Mouse (Mus musculus) layer of hippocampus, adult 2 months (tissue): ENCODE data around the gene Tmem116. TPM values are rescaled to one million over a fixed set of nuclear protein-coding genes. Genes with fewer than 3 reads are reported as not detected.
A peak's percentile ranks its signal among the peaks of the same experiment; 100 is the strongest.

Experiments used
- DNase-seq, 2 experiments: peaks; one replicate each; pipeline ENCODE4 v3.0.0; 2022; ENCODE audit warnings: low spot score in 2 of 2
- H3K27ac ChIP-seq: fragments of 200-600 bp; 2 replicates; pipeline ENCODE4 v1.8.1; 2022
- H3K4me3 ChIP-seq: fragments of 200-600 bp; 2 replicates; pipeline ENCODE4 v1.8.1; 2022; ENCODE audit warnings: mild to moderate bottlenecking
- CTCF ChIP-seq: fragments of 200-600 bp; conservative IDR thresholded peaks from 2 replicates; pipeline ENCODE4 v1.8.1; 2022; ENCODE audit warnings: antibody characterized with exemption, mild to moderate bottlenecking, moderate library complexity
- long read RNA-seq, 2 experiments: library from polyadenylated mRNA; stranded (forward); transcript quantifications; one replicate each; pipeline ENCODE4 v2.0.0; 2021; ENCODE audit warnings: borderline mapping rate in 2 of 2
- total RNA-seq, 2 experiments: library from RNA; stranded (reverse); gene quantifications; 2 replicates each; pipeline ENCODE4 v1.2.3; 2021

Gene Tmem116
- 1 to 10 TPM; 7.7 to 8.6 TPM for total RNA-seq
- long read RNA-seq, experiment 1, partial matches to known transcripts = 0 of 5 reads
- long read RNA-seq, experiment 1, other reads (novel, unspliced or antisense) = 5 of 5 reads
- long read RNA-seq, experiment 2, partial matches to known transcripts = 2 of 7 reads
- long read RNA-seq, experiment 2, other reads (novel, unspliced or antisense) = 5 of 7 reads

- Histone ChIP-seq H3K4me3 (peak within 1 kb of the TSS; percentile 88), H3K27ac (peak within 1 kb of the TSS; percentile 99)
- no peak for TF ChIP-seq CTCF
- DNase-seq = peak in 1 of 2 experiments; percentile 22
These were observed at the start of gene Tmem116 for GRCm38 (mm10) chr5:121451644-121452025. Gene Tmem116, plus strand, starts transcription at chr5:121451893.

GRCm38 (mm10) chr5:121407856-121408255 is 43.8 kb upstream of the Tmem116 start:
- no peak for TF ChIP-seq CTCF
- no peak overlapping the region for H3K4me3 ChIP-seq
- DNase-seq = no peak
- no peak overlapping the region for H3K27ac ChIP-seq

GRCm38 (mm10) chr5:121410975-121411374 is 40.7 kb upstream of the Tmem116 start:
- no peak for TF ChIP-seq CTCF
- Histone ChIP-seq H3K4me3 (no peak overlapping the region), H3K27ac (no peak overlapping the region)
- DNase-seq = no peak

GRCm38 (mm10) chr5:121420721-121421120 is 31.0 kb upstream of the Tmem116 start:
- no peak for DNase-seq
- no peak overlapping the region for H3K27ac ChIP-seq
- no peak overlapping the region for H3K4me3 ChIP-seq
- no peak for TF ChIP-seq CTCF

GRCm38 (mm10) chr5:121422787-121423186 is 28.9 kb upstream of the Tmem116 start:
- TF ChIP-seq CTCF = no peak
- DNase-seq = no peak
- H3K4me3 ChIP-seq = no peak overlapping the region

GRCm38 (mm10) chr5:121423297-121423696 is 28.4 kb upstream of the Tmem116 start:
- no peak for TF ChIP-seq CTCF
- DNase-seq = no peak
- H3K4me3 ChIP-seq = no peak overlapping the region
- peak overlapping the region; percentile 32; the same call in 1 of the 2 replicates for H3K27ac ChIP-seq

More at GRCm38 (mm10) chr5:121422787-121423186, 28.9 kb upstream of the Tmem116 start:
- no peak overlapping the region; the same call in 1 of the 2 replicates for H3K27ac ChIP-seq

- TF ChIP-seq CTCF = no peak
- DNase-seq = no peak
- no peak overlapping the region for H3K4me3 ChIP-seq
- H3K27ac ChIP-seq = no peak overlapping the region
These were observed 22.7 kb upstream of the Tmem116 start for GRCm38 (mm10) chr5:121428954-121429353.

GRCm38 (mm10) chr5:121438131-121438530 is 13.6 kb upstream of the Tmem116 start:
- peak in 1 of 2 experiments; percentile 67 for DNase-seq
- no peak overlapping the region for H3K4me3 ChIP-seq
- no peak for TF ChIP-seq CTCF
- peak overlapping the region; percentile 67 for H3K27ac ChIP-seq

- Histone ChIP-seq H3K4me3 (no peak overlapping the region), H3K27ac (peak overlapping the region; percentile 67; the same call in 1 of the 2 replicates)
- TF ChIP-seq CTCF = no peak
- DNase-seq = no peak
These were observed 12.9 kb upstream of the Tmem116 start for GRCm38 (mm10) chr5:121438756-121439155.

GRCm38 (mm10) chr5:121443548-121443947 is 8.1 kb upstream of the Tmem116 start:
- H3K27ac ChIP-seq = no peak overlapping the region
- TF ChIP-seq CTCF = peak; percentile 74
- H3K4me3 ChIP-seq = no peak overlapping the region
- DNase-seq = no peak

- no peak overlapping the region for H3K27ac ChIP-seq
- no peak for TF ChIP-seq CTCF
- DNase-seq = no peak
- H3K4me3 ChIP-seq = no peak overlapping the region
These were observed 6.8 kb upstream of the Tmem116 start for GRCm38 (mm10) chr5:121444870-121445269.

GRCm38 (mm10) chr5:121448450-121448849 is 3.2 kb upstream of the Tmem116 start:
- no peak for DNase-seq
- TF ChIP-seq CTCF = peak; percentile 66
- H3K27ac ChIP-seq = no peak overlapping the region
- no peak overlapping the region for H3K4me3 ChIP-seq

- peak; percentile 71 for TF ChIP-seq CTCF
- no peak overlapping the region for H3K4me3 ChIP-seq
- no peak overlapping the region for H3K27ac ChIP-seq
- peak in 1 of 2 experiments; percentile 42 for DNase-seq
These were observed 1.7 kb upstream of the Tmem116 start for GRCm38 (mm10) chr5:121449976-121450375.

- Histone ChIP-seq H3K4me3 (peak overlapping the region; percentile 88), H3K27ac (0 out of 2 replicates have a peak overlapping the region, but pooled peaks have one; percentile 23)
- TF ChIP-seq CTCF = no peak
- DNase-seq = no peak
These were observed 1.2 kb upstream of the Tmem116 start for GRCm38 (mm10) chr5:121450476-121450875.
